Mouse (Mus musculus) brain, embryonic 14.5 days (tissue): Measurements from ENCODE around the gene Tspoap1. TPM values are rescaled to one million over a fixed set of nuclear protein-coding genes. Genes with fewer than 3 reads are reported as not detected.

Experiments
- DNase-seq: peaks from one replicate; pipeline ENCODE4 v3.0.0-alpha.2; 2011; ENCODE audit warnings: low read depth
- CTCF ChIP-seq: fragments of 200-500 bp; IDR thresholded peaks from 2 replicates; pipeline ENCODE4 v1.5.1; 2012; ENCODE audit warnings: inconsistent platforms, mild to moderate bottlenecking, moderate library complexity, borderline replicate concordance; ENCODE audit not compliant: insufficient read depth, insufficient read length; ENCODE audit errors: extremely low read depth
- POLR2A ChIP-seq: fragments of 200-500 bp; IDR thresholded peaks from 2 replicates; pipeline ENCODE4 v1.6.1; 2012; ENCODE audit warnings: mild to moderate bottlenecking, inconsistent platforms, borderline replicate concordance; ENCODE audit not compliant: poor library complexity, insufficient read depth, insufficient read length, severe bottlenecking; ENCODE audit errors: extremely low read depth
- polyA plus RNA-seq: library from polyadenylated mRNA; depleted of rRNA; stranded (reverse); fragments of >200 nt; gene quantifications from 2 replicates; pipeline ENCODE4 v1.2.3, GENCODE M21; 2012

Gene Tspoap1
- polyA plus RNA-seq, 1 experiment = 168 TPM

DNA sequence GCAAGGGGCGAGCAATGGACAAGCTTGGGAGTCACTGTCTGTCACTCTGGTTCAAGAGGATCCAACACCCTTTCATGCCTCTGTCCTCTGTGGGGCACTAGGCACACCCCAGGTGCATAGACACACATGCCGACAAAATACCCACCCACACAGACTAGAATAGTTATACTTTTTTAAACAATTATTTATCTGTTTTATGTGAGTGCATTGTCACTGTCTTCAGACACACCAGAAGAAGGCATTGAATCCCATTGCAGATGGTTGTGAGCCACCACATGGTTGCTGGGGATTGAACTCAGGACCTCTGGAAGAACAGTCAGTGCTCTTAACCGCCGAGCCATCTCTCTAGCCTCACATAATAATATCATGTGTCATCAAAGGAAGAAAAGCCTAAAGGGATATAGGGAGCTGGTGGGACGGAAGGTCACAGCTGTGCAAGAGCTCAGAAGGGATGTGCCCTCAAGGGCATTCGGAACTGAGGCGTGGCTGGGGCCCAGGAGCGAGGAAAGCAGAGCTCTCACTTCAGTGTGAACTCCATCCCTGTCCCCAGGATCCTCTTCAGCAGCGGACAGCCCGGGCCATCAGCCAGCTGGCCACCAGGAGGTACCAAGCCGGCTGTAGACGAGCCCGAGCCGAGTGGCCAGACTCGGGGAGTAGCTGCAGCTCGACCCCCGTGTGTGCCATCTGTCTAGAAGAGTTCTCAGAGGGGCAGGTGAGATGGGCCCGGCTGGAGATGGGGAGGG is 31.3 kb upstream of the Tspoap1 start:
- no peak for DNase-seq
- TF ChIP-seq POLR2A = no peak
- no peak for TF ChIP-seq CTCF

GRCm38 (mm10) chr11:87729593-87730185 is 30.7 kb upstream of the Tspoap1 start:
- no peak for DNase-seq
- TF ChIP-seq CTCF (no peak), POLR2A (no peak)

DNA sequence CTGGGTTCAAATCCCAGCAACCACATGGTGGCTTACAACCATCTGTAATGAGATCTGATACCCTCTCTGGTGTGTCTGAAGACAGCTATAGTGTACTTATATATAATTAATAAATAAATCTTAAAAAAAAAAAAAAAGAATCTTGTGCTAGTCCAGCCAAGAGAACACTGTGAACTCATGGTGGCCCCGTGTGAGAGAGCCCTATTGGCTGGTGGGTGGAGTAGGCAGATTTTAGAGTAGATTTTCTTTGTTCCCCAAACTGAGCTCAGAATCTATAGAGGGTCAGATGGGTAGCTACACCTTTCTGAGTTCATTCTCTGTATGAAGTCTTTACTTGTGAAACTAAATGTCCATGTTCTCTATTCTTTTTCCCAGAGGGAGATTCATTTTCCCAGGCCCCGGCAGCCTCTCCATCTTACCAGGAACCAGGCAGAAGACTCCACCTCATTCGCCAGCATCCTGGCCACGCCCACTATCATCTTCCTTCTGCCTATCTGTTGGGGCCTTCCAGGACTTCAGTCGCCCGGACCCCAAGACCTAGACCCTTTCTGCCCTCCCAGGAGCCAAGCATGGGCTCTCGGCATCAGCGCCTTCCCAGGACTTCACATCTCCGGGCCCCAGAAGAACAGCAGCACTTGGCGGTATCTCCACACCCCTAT is 29.6 kb upstream of the Tspoap1 start:
- DNase-seq = no peak
- no peak for TF ChIP-seq POLR2A
- TF ChIP-seq CTCF = no peak

DNA sequence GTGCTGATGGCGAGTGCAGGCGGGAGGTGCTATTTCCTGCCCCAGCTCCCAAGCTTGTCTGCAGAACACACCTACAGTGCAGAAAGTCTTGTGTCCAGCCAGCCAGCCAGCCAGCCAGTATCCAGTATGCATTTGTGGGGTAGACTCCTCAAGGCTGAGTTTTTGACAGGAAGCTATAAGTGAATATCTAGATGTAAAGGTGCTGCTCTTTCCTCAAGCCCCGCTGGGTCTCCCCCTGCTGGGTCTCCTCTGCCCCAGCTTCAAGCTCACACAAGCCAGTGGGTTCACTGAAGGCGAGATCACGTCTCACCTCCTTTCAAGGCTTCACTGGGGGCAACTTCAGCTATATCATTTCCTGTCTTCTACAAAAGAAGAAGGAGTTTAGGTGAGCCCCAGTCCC is 26.0 kb upstream of the Tspoap1 start:
- TF ChIP-seq CTCF (no peak), POLR2A (no peak)
- DNase-seq = no peak

DNA sequence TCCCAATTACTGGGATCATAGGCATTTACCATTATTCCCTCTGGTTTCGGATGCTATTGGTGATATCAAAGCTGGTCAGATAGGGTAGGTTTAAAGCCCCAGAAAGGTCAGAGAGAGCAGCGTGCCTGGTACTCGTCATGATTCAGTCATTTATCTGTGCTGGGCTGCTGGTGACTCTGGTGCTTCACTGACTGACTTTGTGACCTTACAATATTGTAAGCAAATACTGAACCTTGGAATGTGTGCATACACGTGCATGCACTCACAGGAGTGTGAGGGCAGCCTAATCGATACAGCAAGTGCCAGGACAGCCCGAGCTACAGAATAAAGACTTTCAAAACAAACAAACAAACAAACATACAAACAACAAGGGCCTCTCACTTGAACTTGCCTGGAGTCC is 24.6 kb upstream of the Tspoap1 start:
- DNase-seq = no peak
- no peak for TF ChIP-seq CTCF
- TF ChIP-seq POLR2A = no peak

- TF ChIP-seq POLR2A = no peak
- no peak for TF ChIP-seq CTCF
- peak; percentile 82 for DNase-seq
These were observed 23.6 kb upstream of the Tspoap1 start for GRCm38 (mm10) chr11:87736647-87737134.

DNA sequence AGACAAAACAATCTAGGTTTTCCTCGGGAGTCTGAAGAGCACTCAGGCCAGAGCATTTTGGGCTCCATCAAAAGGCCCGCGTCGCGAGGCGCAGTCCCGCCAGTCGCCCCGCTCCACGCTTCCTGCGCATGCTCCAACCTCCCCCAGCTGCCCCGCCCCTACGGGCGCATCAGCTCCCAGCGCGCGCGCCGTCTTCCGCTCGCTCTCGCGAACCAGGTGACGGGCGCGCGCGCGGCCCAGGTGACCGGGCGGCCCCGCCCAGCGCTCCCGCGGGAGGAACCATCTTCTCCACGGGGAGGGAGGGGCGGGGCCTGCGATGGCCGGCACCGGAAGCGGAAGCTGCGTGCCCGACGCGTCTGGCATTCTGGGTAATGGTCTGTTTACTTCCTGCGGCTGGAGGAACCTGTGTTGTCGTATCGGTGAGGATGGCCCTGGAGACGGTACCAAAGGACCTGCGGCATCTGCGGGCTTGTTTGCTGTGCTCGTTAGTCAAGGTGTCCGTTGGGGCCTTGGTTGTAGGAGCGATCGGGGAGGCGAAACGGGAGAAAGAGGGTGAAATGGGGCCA is 23.1 kb upstream of the Tspoap1 start, which contains the start of gene Supt4a:
Gene Supt4a (plus strand): TSS at position 378 of the 566 bp plus-strand sequence.
- peak; percentile 90 for TF ChIP-seq POLR2A
- no peak for TF ChIP-seq CTCF
- DNase-seq = peak; percentile 99

GRCm38 (mm10) chr11:87743691-87744090 is 16.6 kb upstream of the Tspoap1 start:
- TF ChIP-seq POLR2A = no peak
- TF ChIP-seq CTCF = no peak
- DNase-seq = no peak

GRCm38 (mm10) chr11:87744964-87745363 is 15.4 kb upstream of the Tspoap1 start:
- DNase-seq = no peak

GRCm38 (mm10) chr11:87745632-87746555 is 14.4 kb upstream of the Tspoap1 start:
- TF ChIP-seq CTCF (no peak), POLR2A (no peak)
- no peak for DNase-seq

More at GRCm38 (mm10) chr11:87744964-87745363, 15.4 kb upstream of the Tspoap1 start:
- TF ChIP-seq CTCF (no peak), POLR2A (no peak)

GRCm38 (mm10) chr11:87747312-87747711 is 13.0 kb upstream of the Tspoap1 start:
- DNase-seq = no peak
- TF ChIP-seq POLR2A = no peak
- no peak for TF ChIP-seq CTCF

DNA sequence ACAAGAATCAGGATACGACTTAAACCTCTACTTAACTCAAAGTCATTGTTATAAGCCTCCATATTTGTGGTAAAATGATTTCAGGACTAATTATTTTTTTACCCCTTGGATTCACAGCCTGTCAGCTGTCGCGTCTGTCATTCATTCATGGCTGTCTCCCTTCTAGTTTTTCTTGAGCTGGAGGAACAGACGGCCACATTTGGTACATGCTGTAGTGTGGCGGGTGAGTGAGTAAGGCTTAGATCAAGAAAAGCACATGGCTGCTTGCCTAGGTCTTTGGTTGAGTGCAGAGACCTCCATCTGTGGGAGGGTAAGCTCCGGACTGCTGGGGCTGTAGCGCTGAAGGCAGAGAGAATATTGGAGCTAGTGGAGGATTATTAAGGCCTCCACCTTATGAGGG is 12.6 kb upstream of the Tspoap1 start:
- DNase-seq = no peak
- TF ChIP-seq CTCF (no peak), POLR2A (no peak)
